Mouse (Mus musculus): ENCODE data around the gene Nup85.

Nup85 gene

GRCm38 (mm10) chr11:115613138-115613945 lies 49.1 kb downstream of the Nup85 start:
- no peak for DNase-seq (ENCODE audit: low read depth, low spot score)

- DNase-seq (ENCODE audit: low read depth, low spot score): no peak
Measured at GRCm38 (mm10) chr11:115614346-115615107, 50.3 kb downstream of the Nup85 start.

- no peak for DNase-seq (ENCODE audit: low read depth, low spot score)
Measured at GRCm38 (mm10) chr11:115615108-115615825, 51.0 kb downstream of the Nup85 start.

- DNase-seq (ENCODE audit: low read depth, low spot score): no peak
Measured at GRCm38 (mm10) chr11:115615875-115616274, 51.6 kb downstream of the Nup85 start.

GRCm38 (mm10) chr11:115616371-115616770 lies 52.1 kb downstream of the Nup85 start:
- no peak for DNase-seq (ENCODE audit: low read depth, low spot score)

- no peak for DNase-seq (ENCODE audit: low read depth, low spot score)
Measured at GRCm38 (mm10) chr11:115616893-115617292, 52.7 kb downstream of the Nup85 start.

- no peak for DNase-seq (ENCODE audit: low read depth, low spot score)
Measured at GRCm38 (mm10) chr11:115618001-115618400, 53.8 kb downstream of the Nup85 start.

- no peak for DNase-seq (ENCODE audit: low read depth, low spot score)
Measured at GRCm38 (mm10) chr11:115618732-115619516, 54.7 kb downstream of the Nup85 start.

GRCm38 (mm10) chr11:115619949-115620348 lies 55.7 kb downstream of the Nup85 start:
- DNase-seq (ENCODE audit: low read depth, low spot score): no peak

GRCm38 (mm10) chr11:115623487-115624070 lies 59.3 kb downstream of the Nup85 start:
- no peak for DNase-seq (ENCODE audit: low read depth, low spot score)

GRCm38 (mm10) chr11:115625877-115626276 lies 61.6 kb downstream of the Nup85 start:
- DNase-seq (ENCODE audit: low read depth, low spot score): no peak

- DNase-seq (ENCODE audit: low read depth, low spot score): no peak
Measured at GRCm38 (mm10) chr11:115626824-115627616, 62.8 kb downstream of the Nup85 start.

- DNase-seq (ENCODE audit: low read depth, low spot score): peak; percentile 100
Measured at GRCm38 (mm10) chr11:115627705-115628464, 63.7 kb downstream of the Nup85 start, which contains the start of gene Slc25a19. TSS of gene Slc25a19 (minus strand) at chr11:115628295.

GRCm38 (mm10) chr11:115628465-115629101 lies 64.3 kb downstream of the Nup85 start:
- DNase-seq (ENCODE audit: low read depth, low spot score): no peak

GRCm38 (mm10) chr11:115629734-115630531 lies 65.7 kb downstream of the Nup85 start:
- no peak for DNase-seq (ENCODE audit: low read depth, low spot score)

GRCm38 (mm10) chr11:115630532-115631504 lies 66.6 kb downstream of the Nup85 start:
- DNase-seq (ENCODE audit: low read depth, low spot score): no peak

GRCm38 (mm10) chr11:115631505-115631890 lies 67.3 kb downstream of the Nup85 start:
- DNase-seq (ENCODE audit: low read depth, low spot score): no peak

Measured in WW6 (cell line).